Mouse (Mus musculus) left cerebral cortex, postnatal 25 days (tissue): Measurements from ENCODE around the gene Glt8d1. TPM values are rescaled to one million over a fixed set of nuclear protein-coding genes. Genes with fewer than 3 reads are reported as not detected.

Experiments used
- DNase-seq, 2 experiments: peaks; one replicate each; pipeline ENCODE4 v3.0.0; 2022; ENCODE audit warnings: low spot score in 2 of 2, mixed read lengths in 1 of 2
- intact Hi-C: fragments of 180-260 bp; cut with DNase I; formaldehyde crosslinking; loops from one replicate; pipeline ENCODE4 v1.15.1; 2025
- total RNA-seq, 2 experiments: library from RNA; stranded (reverse); gene quantifications; 2 replicates each; pipeline ENCODE4 v1.2.3; 2021

Glt8d1 gene
- total RNA-seq, 2 experiments from 2014 or later = 39.5 to 42.1 TPM

GRCm38 (mm10) chr14:31045296-31045695 is 44.1 kb downstream of the Glt8d1 start:
- intact Hi-C loops = no loop called here
- no peak for DNase-seq

GRCm38 (mm10) chr14:31045817-31046216 is 44.6 kb downstream of the Glt8d1 start:
- intact Hi-C loops = no loop called here
- DNase-seq = no peak

Other genes starting within 250 kb of the Glt8d1 start
- gene Tmem110, start 175.8 kb upstream of the Glt8d1 start, total RNA-seq = 10 to 100 TPM; 18.7 to 21.0 TPM
- 1 to 10 TPM; 3.1 to 3.8 TPM for gene Mustn1, start 122.2 kb upstream of the Glt8d1 start, total RNA-seq
- gene Itih4, start 114.9 kb upstream of the Glt8d1 start, total RNA-seq = under 1 TPM; 0.11 to 0.30 TPM
- gene Itih3, start 77.6 kb upstream of the Glt8d1 start, total RNA-seq = 10 to 100 TPM; 17.2 to 22.3 TPM
- not detected for gene Itih1, start 58.1 kb upstream of the Glt8d1 start, total RNA-seq
- 10 to 100 TPM; 15.6 to 18.9 TPM for gene Nek4, start 50.0 kb upstream of the Glt8d1 start, total RNA-seq
- 100 to 1,000 TPM; 165 to 185 TPM for gene Spcs1, start 272 bp downstream of the Glt8d1 start, total RNA-seq
- 10 to 100 TPM; 56.2 to 58.1 TPM for gene Pbrm1, start 17.7 kb downstream of the Glt8d1 start, total RNA-seq
- 10 to 100 TPM; 41.9 to 48.9 TPM for gene Gnl3, start 17.8 kb downstream of the Glt8d1 start, total RNA-seq
- 10 to 100 TPM; 20.4 to 28.4 TPM for gene Smim4, start 127.6 kb downstream of the Glt8d1 start, total RNA-seq
- gene Nt5dc2, start 129.7 kb downstream of the Glt8d1 start, total RNA-seq = 1 to 10 TPM; 3.3 to 4.1 TPM
- 10 to 100 TPM; 19.8 to 30.3 TPM for gene Stab1, start 167.2 kb downstream of the Glt8d1 start, total RNA-seq
- 10 to 100 TPM; 65.9 to 79.1 TPM for gene Tnnc1, start 206.9 kb downstream of the Glt8d1 start, total RNA-seq
- gene Nisch, start 215.5 kb downstream of the Glt8d1 start, total RNA-seq = 100 to 1,000 TPM; 375 to 386 TPM
- gene Sema3g, start 216.5 kb downstream of the Glt8d1 start, total RNA-seq = 1 to 10 TPM; 4.9 to 5.5 TPM
- gene Phf7, start 249.9 kb downstream of the Glt8d1 start, total RNA-seq = 1 to 10 TPM; 3.2 to 4.2 TPM